Mouse (Mus musculus) CH12.LX (cell line): ENCODE data around the gene Bicd2. TPM values are rescaled to one million over a fixed set of nuclear protein-coding genes. Genes with fewer than 3 reads are reported as not detected.

Experiments used
- DNase-seq: peaks from one replicate; pipeline ENCODE4 v3.0.0-alpha.2; 2013; ENCODE audit errors: extremely low read depth
- H3K27ac ChIP-seq: 2 replicates; pipeline ENCODE4 v1.5.1; 2012; ENCODE audit warnings: low read depth, mild to moderate bottlenecking, control low read depth, moderate library complexity; ENCODE audit not compliant: insufficient read depth
- H3K27me3 ChIP-seq: replicated peaks from 2 replicates; pipeline ENCODE3; 2012; ENCODE audit warnings: inconsistent platforms
- H3K36me3 ChIP-seq, 2 experiments: replicated peaks in 1 of 2; 2 replicates each; pipeline versions ENCODE3 to v1.6.1; 2012; ENCODE audit warnings: inconsistent platforms in 1 of 2, low read length in 1 of 2, mild to moderate bottlenecking in 1 of 2, mixed read lengths in 1 of 2, moderate library complexity in 1 of 2; ENCODE audit not compliant: control insufficient read depth in 1 of 2, insufficient read depth in 1 of 2
- H3K4me1 ChIP-seq, 2 experiments: 2 replicates each; pipeline ENCODE4 v1.6.1; 2012; ENCODE audit warnings: inconsistent platforms in 1 of 2, moderate library complexity in 1 of 2; ENCODE audit not compliant: insufficient read depth in 2 of 2, control insufficient read depth in 1 of 2
- H3K4me2 ChIP-seq: 2 replicates; pipeline ENCODE4 v1.6.1; 2012; ENCODE audit warnings: low read depth, mild to moderate bottlenecking, control low read depth; ENCODE audit not compliant: poor library complexity, insufficient read depth, severe bottlenecking
- H3K4me3 ChIP-seq, 3 experiments: fragments of 150-350 bp in 1 of 3; sonication (generic) in 1 of 3; replicated peaks in 1 of 3; 2 replicates each; pipeline versions ENCODE3 to v1.5.1; 2011 to 2012; ENCODE audit warnings: low read depth in 2 of 3, low read length in 2 of 3, mild to moderate bottlenecking in 2 of 3, moderate library complexity in 2 of 3, control low read depth in 1 of 3, improper control_type of control experiment in 1 of 3, inconsistent platforms in 1 of 3, mixed read lengths in 1 of 3; ENCODE audit not compliant: poor library complexity in 1 of 3
- H3K79me2 ChIP-seq: replicated peaks from 2 replicates; pipeline ENCODE4 v1.6.1; 2012; ENCODE audit warnings: mild to moderate bottlenecking, moderate library complexity; ENCODE audit not compliant: control insufficient read depth, poor library complexity, insufficient read depth, severe bottlenecking; ENCODE audit errors: extremely low read depth
- H3K9ac ChIP-seq: 2 replicates; pipeline ENCODE4 v1.6.1; 2012; ENCODE audit warnings: low read depth, mild to moderate bottlenecking, control low read depth, moderate library complexity; ENCODE audit not compliant: insufficient read depth
- H3K9me3 ChIP-seq: replicated peaks from 2 replicates; pipeline ENCODE3; 2012; ENCODE audit warnings: low read length, inconsistent platforms, mixed read lengths
- BHLHE40 ChIP-seq: IDR thresholded peaks from 2 replicates; pipeline ENCODE4 v1.6.1; 2011; ENCODE audit warnings: mild to moderate bottlenecking, low read depth, low read length, improper control_type of control experiment
- CHD1 ChIP-seq: IDR thresholded peaks from 2 replicates; pipeline ENCODE4 v1.6.1; 2012; ENCODE audit warnings: low read depth, low read length, improper control_type of control experiment, inconsistent platforms
- CHD2 ChIP-seq: IDR thresholded peaks from 2 replicates; pipeline ENCODE4 v1.6.1; 2011; ENCODE audit warnings: low read length, improper control_type of control experiment
- CTCF ChIP-seq, 2 experiments: IDR thresholded peaks in 1 of 2; conservative IDR thresholded peaks in 1 of 2; 2 replicates each; pipeline ENCODE4 v1.5.1; 2011 to 2012; ENCODE audit warnings: low read depth in 2 of 2, low read length in 2 of 2, improper control_type of control experiment in 1 of 2, inconsistent platforms in 1 of 2, mild to moderate bottlenecking in 1 of 2, moderate library complexity in 1 of 2
- EP300 ChIP-seq: IDR thresholded peaks from 2 replicates; pipeline ENCODE4 v1.6.1; 2011; ENCODE audit warnings: low read length, improper control_type of control experiment
- ETS1 ChIP-seq: conservative IDR thresholded peaks from 2 replicates; pipeline ENCODE4 v1.6.1; 2012; ENCODE audit warnings: low read depth, mild to moderate bottlenecking, inconsistent platforms, low read length, improper control_type of control experiment, moderate library complexity
- GABPA ChIP-seq: IDR thresholded peaks from 2 replicates; pipeline ENCODE4 v1.6.1; 2012; ENCODE audit warnings: low read depth, low read length, improper control_type of control experiment, inconsistent platforms; ENCODE audit not compliant: insufficient replicate concordance
- HCFC1 ChIP-seq: IDR thresholded peaks from 2 replicates; pipeline ENCODE4 v1.6.1; 2012; ENCODE audit warnings: low read depth, mild to moderate bottlenecking, inconsistent platforms, low read length, improper control_type of control experiment
- IRF4 ChIP-seq: IDR thresholded peaks from 2 replicates; pipeline ENCODE4 v1.6.1; 2014; ENCODE audit warnings: low read depth, mild to moderate bottlenecking, inconsistent platforms, low read length, improper control_type of control experiment
- JUND ChIP-seq: conservative IDR thresholded peaks from 2 replicates; pipeline ENCODE4 v1.6.1; 2011; ENCODE audit warnings: low read depth, low read length, improper control_type of control experiment
- MXI1 ChIP-seq: IDR thresholded peaks from 2 replicates; pipeline ENCODE4 v1.6.1; 2011; ENCODE audit warnings: mild to moderate bottlenecking, low read depth, low read length, improper control_type of control experiment
- MYC ChIP-seq: IDR thresholded peaks from 2 replicates; pipeline ENCODE4 v1.6.1; 2011; ENCODE audit warnings: low read depth, mild to moderate bottlenecking, improper control_type of control experiment, low read length
- NRF1 ChIP-seq: IDR thresholded peaks from 2 replicates; pipeline ENCODE4 v1.6.1; 2014; ENCODE audit warnings: low read depth, mild to moderate bottlenecking, inconsistent platforms, low read length, improper control_type of control experiment, moderate library complexity
- POLR2A ChIP-seq: IDR thresholded peaks from 2 replicates; pipeline ENCODE4 v1.6.1; 2011; ENCODE audit warnings: low read depth, mild to moderate bottlenecking, improper control_type of control experiment, low read length
- RCOR1 ChIP-seq: conservative IDR thresholded peaks from 2 replicates; pipeline ENCODE4 v1.6.1; 2012; ENCODE audit warnings: low read depth, mild to moderate bottlenecking, inconsistent platforms, low read length, improper control_type of control experiment
- SIN3A ChIP-seq: IDR thresholded peaks from 2 replicates; pipeline ENCODE4 v1.6.1; 2012; ENCODE audit warnings: low read length, improper control_type of control experiment, inconsistent platforms
- TBP ChIP-seq: conservative IDR thresholded peaks from 2 replicates; pipeline ENCODE4 v1.6.1; 2011; ENCODE audit warnings: low read depth, low read length, improper control_type of control experiment
- TCF12 ChIP-seq: IDR thresholded peaks from 2 replicates; pipeline ENCODE4 v1.6.1; 2014; ENCODE audit warnings: low read depth, mild to moderate bottlenecking, inconsistent platforms, low read length, improper control_type of control experiment
- USF2 ChIP-seq: conservative IDR thresholded peaks from 2 replicates; pipeline ENCODE4 v1.6.1; 2011; ENCODE audit warnings: low read depth, low read length, improper control_type of control experiment
- ZKSCAN1 ChIP-seq: IDR thresholded peaks from 2 replicates; pipeline ENCODE4 v1.6.1; 2012; ENCODE audit warnings: low read depth, inconsistent platforms, low read length, improper control_type of control experiment, borderline replicate concordance
- ZNF384 ChIP-seq: IDR thresholded peaks from 2 replicates; pipeline ENCODE4 v1.6.1; 2012; ENCODE audit warnings: low read depth, low read length, improper control_type of control experiment, inconsistent platforms
- dilution Hi-C: fragments of 300-500 bp; cut with MboI; formaldehyde crosslinking; loops from 2 replicates; pipeline ENCODE4 v1.14.3; 2020; ENCODE audit warnings: low sequenced_read_pairs; ENCODE audit not compliant: extremely low pct_unique_long_range_greater_than_20kb, extremely low pct_ligation_motif_present
- in situ Hi-C: fragments of 300-500 bp; cut with MboI; formaldehyde crosslinking; loops from 3 replicates; pipeline ENCODE4 v1.14.3; 2019; ENCODE audit warnings: low sequenced_read_pairs, low pct_ligation_motif_present, low pct_unique_long_range_greater_than_20kb, mixed read lengths
- polyA plus RNA-seq: library from polyadenylated mRNA; unstranded; fragments of >175 nt; gene quantifications from 2 replicates; pipeline ENCODE4 v1.2.1, GENCODE M21; 2012; ENCODE audit warnings: low read depth; ENCODE audit not compliant: insufficient read length
- total RNA-seq, 2 experiments: library from RNA; depleted of rRNA; stranded (reverse); fragments of 300-350 nt in 1 of 2; fragments of >200 nt in 1 of 2; gene quantifications; 2 replicates each; pipeline ENCODE4 v1.2.3; 2012 to 2014

Bicd2 gene
- total and polyA plus RNA-seq, 3 experiments: 16.9 to 26.5 (median 21.0) TPM

DNA sequence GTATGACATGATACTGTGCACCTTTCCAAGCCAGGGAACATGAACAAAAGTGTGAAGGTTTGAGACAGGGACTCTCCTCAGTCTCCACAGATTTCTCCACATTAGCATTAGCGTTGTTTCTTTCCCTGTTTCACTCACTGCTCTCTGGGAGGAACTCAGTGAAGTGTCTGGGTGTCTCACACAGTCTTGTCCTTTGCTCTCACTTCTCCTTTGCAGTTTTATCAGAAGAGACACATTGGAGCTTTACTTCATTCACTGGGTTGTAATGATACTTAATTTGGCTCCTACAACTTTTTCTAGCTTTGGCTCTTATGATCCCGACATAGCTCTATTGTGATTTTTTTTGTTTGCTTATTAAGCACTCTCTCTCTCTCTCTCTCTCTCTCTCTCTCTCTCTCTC is 7.1 kb downstream of the Bicd2 start:
- peaks cover 0 to 26% of the 10 kb centered on the region in 2 experiments for H3K36me3 ChIP-seq
- H3K9ac ChIP-seq: no peak overlapping the region
- peak; percentile 53 for DNase-seq
- no peaks in the 10 kb centered on the region for H3K27me3 ChIP-seq
- peaks cover 13 to 98% of the 10 kb centered on the region in 2 experiments for H3K4me1 ChIP-seq
- dilution Hi-C loops: no loop called here
- no peak overlapping the region for H3K4me3 ChIP-seq
- H3K4me2 ChIP-seq: no peak overlapping the region
- no peaks in the 10 kb centered on the region for H3K9me3 ChIP-seq
- in situ Hi-C loops: no loop called here
- TF ChIP-seq CHD2 (no peak), SIN3A (no peak), EP300 (peak; percentile 67), IRF4 (peak; percentile 73), CTCF (conservative IDR thresholded peaks at IDR 0.05 in 1 of 2, IDR thresholded peaks at IDR 0.05 in 1 of 2; ENCODE audit: low read depth in 2 of 2, low read length in 2 of 2) (no peak), ZKSCAN1 (no peak), TCF12 (no peak), NRF1 (no peak), MYC (no peak), JUND (0 out of 2 replicates have a peak, but pooled peaks have one; percentile 16), BHLHE40 (no peak), POLR2A (no peak), ETS1 (no peak), CHD1 (no peak)
- peaks cover 6% of the 10 kb centered on the region for H3K79me2 ChIP-seq
- no peak overlapping the region for H3K27ac ChIP-seq

DNA sequence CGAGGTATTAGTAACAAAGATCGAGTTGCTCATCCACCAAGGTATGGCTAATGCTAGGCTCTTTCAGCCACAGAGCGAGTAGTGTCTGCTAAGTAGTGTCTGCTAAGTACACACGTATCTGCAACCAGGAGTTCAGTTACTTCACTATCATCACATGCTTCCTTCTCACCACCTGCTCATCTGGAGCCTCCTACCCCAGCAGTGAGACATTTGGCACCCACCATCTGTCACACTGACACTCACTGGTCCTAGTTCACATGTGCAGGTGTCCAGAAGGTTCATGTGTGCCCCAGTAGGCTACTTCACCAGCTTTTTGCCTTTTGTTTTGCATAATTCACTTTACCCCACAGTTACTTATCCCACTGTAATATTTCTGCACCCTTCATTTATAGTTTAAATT is 8.0 kb downstream of the Bicd2 start:
- dilution Hi-C loops: no loop called here
- H3K36me3 ChIP-seq: peaks cover 0 to 25% of the 10 kb centered on the region in 2 experiments
- H3K27me3 ChIP-seq: no peaks in the 10 kb centered on the region
- no peak overlapping the region for H3K9ac ChIP-seq
- peaks cover 13 to 98% of the 10 kb centered on the region in 2 experiments for H3K4me1 ChIP-seq
- no peaks in the 10 kb centered on the region for H3K9me3 ChIP-seq
- H3K4me2 ChIP-seq: no peak overlapping the region
- in situ Hi-C loops: no loop called here
- no peak overlapping the region for H3K27ac ChIP-seq
- DNase-seq: peak; percentile 52
- H3K4me3 ChIP-seq: no peak overlapping the region
- TF ChIP-seq TCF12: peak; percentile 67; the same call in 1 of the 2 replicates
- TF ChIP-seq GABPA: no peak
- TF ChIP-seq ETS1: peak; percentile 40
- H3K79me2 ChIP-seq: peaks cover 6% of the 10 kb centered on the region

DNA sequence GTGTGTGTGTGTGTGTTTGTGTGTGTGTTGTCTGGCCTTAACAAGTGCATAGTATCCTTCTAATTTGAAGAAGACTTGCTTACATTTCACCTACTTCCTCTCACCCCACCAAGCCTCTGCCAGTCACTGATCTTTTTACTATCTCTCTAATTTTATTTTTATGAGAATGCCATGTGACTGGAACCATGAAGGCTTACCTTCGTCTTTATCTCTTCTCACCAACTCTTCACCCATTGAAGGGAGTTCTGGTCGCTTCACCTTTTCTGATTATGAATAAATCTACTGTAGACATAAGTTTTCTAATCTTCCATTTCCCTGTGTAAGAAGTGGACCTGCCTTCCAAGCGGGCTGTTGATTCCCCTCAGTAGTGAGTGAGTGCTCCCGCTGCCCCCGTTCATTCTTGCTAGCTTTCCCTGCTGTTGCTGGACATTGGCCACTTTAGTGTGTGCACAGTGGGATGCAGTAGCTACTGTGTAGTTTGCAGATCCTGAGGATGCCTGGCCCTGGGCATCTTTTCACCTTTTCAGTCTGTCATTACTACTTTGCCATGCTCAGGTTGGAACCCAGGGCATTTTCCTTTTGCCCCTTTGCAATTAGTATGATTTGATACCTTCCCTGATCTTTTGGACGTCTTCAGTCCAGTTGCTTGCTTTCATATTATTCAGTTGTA is 8.6 kb downstream of the Bicd2 start:
- no peak overlapping the region for H3K4me3 ChIP-seq
- DNase-seq: no peak
- H3K27me3 ChIP-seq: no peaks in the 10 kb centered on the region
- H3K27ac ChIP-seq: no peak overlapping the region
- H3K4me1 ChIP-seq: peaks cover 11 to 91% of the 10 kb centered on the region in 2 experiments
- H3K36me3 ChIP-seq: peaks cover 0 to 21% of the 10 kb centered on the region in 2 experiments
- dilution Hi-C loops: no loop called here
- TF ChIP-seq HCFC1 (no peak), CHD1 (no peak), ZNF384 (no peak), MXI1 (no peak), RCOR1 (no peak), GABPA (no peak), TBP (no peak), USF2 (no peak), ETS1 (no peak)
- no peak overlapping the region for H3K4me2 ChIP-seq
- H3K79me2 ChIP-seq: peaks cover 6% of the 10 kb centered on the region
- in situ Hi-C loops: no loop called here
- H3K9ac ChIP-seq: no peak overlapping the region
- no peaks in the 10 kb centered on the region for H3K9me3 ChIP-seq
